Mouse (Mus musculus): ENCODE results near the gene Tacc2. TPM values are rescaled to one million over a fixed set of nuclear protein-coding genes. Genes with fewer than 3 reads are reported as not detected.

Tacc2 gene
- polyA plus RNA-seq, 1 experiment from 2014 or later = 47.4 TPM

DNA sequence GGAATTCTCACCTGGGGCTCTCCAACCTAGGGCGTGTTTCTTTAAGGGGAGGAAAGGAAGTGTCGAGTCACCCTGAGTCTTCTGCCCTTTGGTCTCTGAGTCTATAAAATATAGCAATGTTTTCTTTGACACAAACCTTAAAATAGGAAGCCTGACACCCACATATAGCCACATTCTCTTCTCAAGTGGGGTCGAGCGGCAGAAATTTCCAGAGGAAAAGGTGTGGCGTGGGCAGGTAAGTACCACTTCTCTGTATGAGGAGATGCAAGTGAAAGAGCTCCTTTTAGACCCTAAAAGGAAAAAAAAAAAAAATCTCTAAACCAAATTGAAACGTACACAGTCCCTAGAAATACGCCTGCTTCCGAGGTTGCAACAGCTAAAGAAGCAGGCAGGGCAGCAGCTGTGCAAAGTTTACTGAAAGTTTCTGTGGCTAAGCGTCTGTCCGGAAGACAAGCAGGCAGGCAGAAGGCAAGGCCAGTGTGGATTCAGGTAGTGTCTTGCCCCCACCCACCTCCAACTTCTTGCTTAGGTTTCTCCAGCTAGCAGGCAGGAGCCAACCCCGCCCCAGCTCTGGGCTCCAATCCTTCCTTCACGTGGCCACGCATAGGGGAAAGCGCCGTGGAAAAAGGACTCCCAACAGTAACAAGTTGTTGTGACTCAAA lies 68.2 kb downstream of the Tacc2 start:
- H3K36me3 ChIP-seq (ENCODE audit: control insufficient read depth, insufficient read depth, low read length) = no peaks in the 10 kb centered on the region
- H3K9me3 ChIP-seq (ENCODE audit: control insufficient read depth, low read length) = no peaks in the 10 kb centered on the region
- H3K4me1 ChIP-seq (replicated peaks; ENCODE audit: control insufficient read depth, insufficient read depth, low read length) = peaks cover 9% of the 10 kb centered on the region; the same call in 1 of the 2 replicates
- H3K27me3 ChIP-seq (ENCODE audit: control insufficient read depth, insufficient read depth, low read length) = no peaks in the 10 kb centered on the region
- H3K27ac ChIP-seq (ENCODE audit: low read depth, low read length) = peak overlapping the region; percentile 70; the same call in 1 of the 2 replicates
- H3K9ac ChIP-seq (ENCODE audit: low read length) = peak overlapping the region; percentile 86
- peak overlapping the region; percentile 56 for H3K4me3 ChIP-seq (ENCODE audit: low read depth, low read length)
- peak overlapping the region; percentile 93 for H3K4me2 ChIP-seq (ENCODE audit: low read depth, low read length, severe bottlenecking)
- DNase-seq (ENCODE audit: low spot score) (no peak), ATAC-seq (replicated peaks; ENCODE audit: low FRiP score) (peak; percentile 31)
- WGBS = 18% methylated on average over 15 of the region's 15 CpGs

GRCm38 (mm10) chr7:130645994-130646761 lies 68.9 kb downstream of the Tacc2 start:
- peak overlapping the region; percentile 70 for H3K27ac ChIP-seq (ENCODE audit: low read depth, low read length)
- no peaks in the 10 kb centered on the region for H3K9me3 ChIP-seq (ENCODE audit: control insufficient read depth, low read length)
- H3K36me3 ChIP-seq (ENCODE audit: control insufficient read depth, insufficient read depth, low read length) = no peaks in the 10 kb centered on the region
- peaks cover 9% of the 10 kb centered on the region; the same call in 1 of the 2 replicates for H3K4me1 ChIP-seq (replicated peaks; ENCODE audit: control insufficient read depth, insufficient read depth, low read length)
- WGBS = 1% methylated on average over 55 of the region's 55 CpGs
- H3K9ac ChIP-seq (ENCODE audit: low read length) = peak overlapping the region; percentile 86
- no peaks in the 10 kb centered on the region for H3K27me3 ChIP-seq (ENCODE audit: control insufficient read depth, insufficient read depth, low read length)
- H3K4me2 ChIP-seq (ENCODE audit: low read depth, low read length, severe bottlenecking) = peak overlapping the region; percentile 93
- DNase-seq (ENCODE audit: low spot score) = peak; percentile 89
- peak overlapping the region; percentile 56 for H3K4me3 ChIP-seq (ENCODE audit: low read depth, low read length)
- ATAC-seq (replicated peaks; ENCODE audit: low FRiP score) = peak; percentile 86

GRCm38 (mm10) chr7:130646762-130647139 lies 69.5 kb downstream of the Tacc2 start:
- Histone ChIP-seq H3K9ac (ENCODE audit: low read length) (peak overlapping the region; percentile 86), H3K4me3 (ENCODE audit: low read depth, low read length) (peak overlapping the region; percentile 56), H3K36me3 (ENCODE audit: control insufficient read depth, insufficient read depth, low read length) (no peaks in the 10 kb centered on the region), H3K4me2 (ENCODE audit: low read depth, low read length, severe bottlenecking) (peak overlapping the region; percentile 93), H3K4me1 (replicated peaks; ENCODE audit: control insufficient read depth, insufficient read depth, low read length) (peaks cover 9% of the 10 kb centered on the region; the same call in 1 of the 2 replicates), H3K9me3 (ENCODE audit: control insufficient read depth, low read length) (no peaks in the 10 kb centered on the region), H3K27ac (ENCODE audit: low read depth, low read length) (peak overlapping the region; percentile 70), H3K27me3 (ENCODE audit: control insufficient read depth, insufficient read depth, low read length) (no peaks in the 10 kb centered on the region)
- WGBS = under 1% methylated on average over 18 of the region's 18 CpGs
- DNase-seq (ENCODE audit: low spot score) (peak; percentile 84), ATAC-seq (replicated peaks; ENCODE audit: low FRiP score) (peak; percentile 83)

DNA sequence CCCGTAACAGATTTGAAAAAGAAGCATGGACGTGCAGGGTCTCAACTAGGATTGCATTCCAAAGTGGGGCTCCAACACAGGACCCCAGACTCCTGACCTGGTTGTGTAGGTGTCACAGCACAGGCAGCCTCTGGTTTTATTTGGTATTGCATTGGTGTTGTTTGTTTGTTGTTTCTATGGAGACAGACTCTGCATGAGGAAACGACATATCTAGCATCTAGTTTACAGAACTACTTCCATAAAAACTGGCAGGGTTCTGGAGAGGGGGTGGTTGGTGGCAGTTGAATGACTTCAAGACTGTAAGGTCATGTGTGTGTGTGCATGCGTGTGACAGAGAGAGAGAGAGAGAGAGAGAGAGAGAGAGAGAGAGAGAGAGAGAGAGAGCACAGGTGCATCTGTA lies 70.8 kb downstream of the Tacc2 start:
- peaks cover 13% of the 10 kb centered on the region; the same call in 1 of the 2 replicates for H3K4me1 ChIP-seq (replicated peaks; ENCODE audit: control insufficient read depth, insufficient read depth, low read length)
- DNase-seq (ENCODE audit: low spot score) (no peak), ATAC-seq (replicated peaks; ENCODE audit: low FRiP score) (no peak)
- no peak overlapping the region for H3K4me2 ChIP-seq (ENCODE audit: low read depth, low read length, severe bottlenecking)
- H3K4me3 ChIP-seq (ENCODE audit: low read depth, low read length) = no peak overlapping the region
- H3K9me3 ChIP-seq (ENCODE audit: control insufficient read depth, low read length) = no peaks in the 10 kb centered on the region
- H3K36me3 ChIP-seq (ENCODE audit: control insufficient read depth, insufficient read depth, low read length) = no peaks in the 10 kb centered on the region
- no peak overlapping the region for H3K27ac ChIP-seq (ENCODE audit: low read depth, low read length)
- no peaks in the 10 kb centered on the region for H3K27me3 ChIP-seq (ENCODE audit: control insufficient read depth, insufficient read depth, low read length)
- no peak overlapping the region for H3K9ac ChIP-seq (ENCODE audit: low read length)
- WGBS = 87% methylated on average over 4 of the region's 4 CpGs

GRCm38 (mm10) chr7:130649257-130649656 lies 72.0 kb downstream of the Tacc2 start:
- no peak overlapping the region for H3K27ac ChIP-seq (ENCODE audit: low read depth, low read length)
- 39% methylated on average over 7 of the region's 7 CpGs for WGBS
- no peak overlapping the region for H3K4me2 ChIP-seq (ENCODE audit: low read depth, low read length, severe bottlenecking)
- H3K9me3 ChIP-seq (ENCODE audit: control insufficient read depth, low read length) = no peaks in the 10 kb centered on the region
- H3K4me1 ChIP-seq (replicated peaks; ENCODE audit: control insufficient read depth, insufficient read depth, low read length) = peaks cover 13% of the 10 kb centered on the region; the same call in 1 of the 2 replicates
- H3K36me3 ChIP-seq (ENCODE audit: control insufficient read depth, insufficient read depth, low read length) = no peaks in the 10 kb centered on the region
- H3K27me3 ChIP-seq (ENCODE audit: control insufficient read depth, insufficient read depth, low read length) = no peaks in the 10 kb centered on the region
- H3K9ac ChIP-seq (ENCODE audit: low read length) = no peak overlapping the region
- H3K4me3 ChIP-seq (ENCODE audit: low read depth, low read length) = no peak overlapping the region
- ATAC-seq (replicated peaks; ENCODE audit: low FRiP score) (no peak), DNase-seq (ENCODE audit: low spot score) (no peak)

- Histone ChIP-seq H3K27me3 (ENCODE audit: control insufficient read depth, insufficient read depth, low read length) (no peaks in the 10 kb centered on the region), H3K4me3 (ENCODE audit: low read depth, low read length) (no peak overlapping the region), H3K36me3 (ENCODE audit: control insufficient read depth, insufficient read depth, low read length) (no peaks in the 10 kb centered on the region), H3K9ac (ENCODE audit: low read length) (no peak overlapping the region), H3K4me2 (ENCODE audit: low read depth, low read length, severe bottlenecking) (no peak overlapping the region), H3K4me1 (replicated peaks; ENCODE audit: control insufficient read depth, insufficient read depth, low read length) (peaks cover 12% of the 10 kb centered on the region; the same call in 1 of the 2 replicates), H3K27ac (ENCODE audit: low read depth, low read length) (no peak overlapping the region), H3K9me3 (ENCODE audit: control insufficient read depth, low read length) (no peaks in the 10 kb centered on the region)
- 97% methylated on average over 5 of the region's 5 CpGs for WGBS
- ATAC-seq (replicated peaks; ENCODE audit: low FRiP score) (no peak), DNase-seq (ENCODE audit: low spot score) (no peak)
Measured at GRCm38 (mm10) chr7:130650621-130651020, 73.4 kb downstream of the Tacc2 start.

DNA sequence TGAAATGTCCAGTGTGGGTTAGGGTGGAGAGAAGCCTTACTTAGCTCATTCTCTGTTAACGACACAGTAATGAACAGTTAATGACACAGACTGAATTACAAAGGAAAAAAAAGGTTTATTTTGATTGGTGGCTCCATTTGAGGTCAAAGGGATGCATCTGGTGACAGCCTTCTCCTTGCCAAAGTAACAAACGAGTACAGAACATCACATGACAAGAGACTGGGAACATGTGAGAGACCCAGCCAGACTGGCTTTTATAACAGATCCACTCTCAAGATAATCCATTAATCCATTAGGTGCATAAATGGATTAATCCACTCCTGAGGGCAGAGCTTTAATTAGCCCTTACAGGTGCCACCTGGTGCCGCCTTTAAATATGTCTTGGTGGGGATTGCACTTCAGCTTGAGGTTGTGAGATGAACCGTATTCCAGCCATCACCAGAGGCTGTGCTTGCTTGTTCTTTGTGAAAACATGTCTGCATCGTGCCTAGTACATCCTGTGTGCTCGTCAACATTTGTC lies 75.9 kb downstream of the Tacc2 start:
- no peaks in the 10 kb centered on the region for H3K27me3 ChIP-seq (ENCODE audit: control insufficient read depth, insufficient read depth, low read length)
- H3K4me3 ChIP-seq (ENCODE audit: low read depth, low read length) = no peak overlapping the region
- H3K4me2 ChIP-seq (ENCODE audit: low read depth, low read length, severe bottlenecking) = no peak overlapping the region
- no peak overlapping the region for H3K9ac ChIP-seq (ENCODE audit: low read length)
- peaks cover 9% of the 10 kb centered on the region; the same call in 1 of the 2 replicates for H3K4me1 ChIP-seq (replicated peaks; ENCODE audit: control insufficient read depth, insufficient read depth, low read length)
- ATAC-seq (replicated peaks; ENCODE audit: low FRiP score) (no peak), DNase-seq (ENCODE audit: low spot score) (no peak)
- no peak overlapping the region for H3K27ac ChIP-seq (ENCODE audit: low read depth, low read length)
- H3K36me3 ChIP-seq (ENCODE audit: control insufficient read depth, insufficient read depth, low read length) = no peaks in the 10 kb centered on the region
- no peaks in the 10 kb centered on the region for H3K9me3 ChIP-seq (ENCODE audit: control insufficient read depth, low read length)
- WGBS = 69% methylated on average over 6 of the region's 6 CpGs

DNA sequence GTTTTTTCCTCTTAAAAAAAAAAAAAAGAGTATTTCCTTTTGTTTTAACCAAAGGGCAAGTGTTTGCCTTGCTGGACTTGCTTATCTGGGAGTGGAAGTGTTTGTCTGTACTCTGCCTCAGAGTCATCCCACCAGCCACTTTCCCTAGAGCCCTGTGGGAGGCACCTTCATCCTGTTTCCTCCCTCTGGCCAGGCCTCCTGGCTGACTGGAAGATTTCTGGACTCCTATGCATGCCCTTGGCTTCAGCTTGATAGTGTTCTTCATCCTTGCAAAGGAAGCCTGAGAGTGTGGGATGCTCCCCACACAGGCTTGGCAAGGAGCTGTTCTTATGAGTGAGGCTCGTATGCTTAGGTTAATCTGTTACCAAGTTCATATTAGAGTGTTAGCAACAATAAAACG lies 77.3 kb downstream of the Tacc2 start:
- Histone ChIP-seq H3K9me3 (ENCODE audit: control insufficient read depth, low read length) (no peaks in the 10 kb centered on the region), H3K27ac (ENCODE audit: low read depth, low read length) (no peak overlapping the region), H3K36me3 (ENCODE audit: control insufficient read depth, insufficient read depth, low read length) (no peaks in the 10 kb centered on the region), H3K4me2 (ENCODE audit: low read depth, low read length, severe bottlenecking) (no peak overlapping the region), H3K9ac (ENCODE audit: low read length) (no peak overlapping the region), H3K4me3 (ENCODE audit: low read depth, low read length) (no peak overlapping the region), H3K4me1 (replicated peaks; ENCODE audit: control insufficient read depth, insufficient read depth, low read length) (0 out of 2 replicates have a peak, but pooled peaks cover 4% of the 10 kb centered on the region), H3K27me3 (ENCODE audit: control insufficient read depth, insufficient read depth, low read length) (no peaks in the 10 kb centered on the region)
- WGBS = 79% methylated on average over 2 of the region's 2 CpGs
- DNase-seq (ENCODE audit: low spot score) (no peak), ATAC-seq (replicated peaks; ENCODE audit: low FRiP score) (no peak)
